Mouse (Mus musculus) hindbrain, embryonic 13.5 days (tissue): ENCODE data around the gene Trim25. TPM values are rescaled to one million over a fixed set of nuclear protein-coding genes. Genes with fewer than 3 reads are reported as not detected.

Experiments
- ATAC-seq: fragments of 200-750 bp; cut with Nextera tagmentation; 2 replicates; pipeline ENCODE4 v1.8.0; 2017; ENCODE audit warnings: moderate TSS enrichment; ENCODE audit not compliant: low FRiP score
- H3K27ac ChIP-seq: fragments of 300-500 bp; sonication (generic); 2 replicates; pipeline ENCODE4 v1.5.1; 2015; ENCODE audit warnings: inconsistent platforms, mild to moderate bottlenecking, moderate library complexity
- H3K27me3 ChIP-seq: fragments of 300-500 bp; sonication (generic); 2 replicates; pipeline ENCODE4 v1.6.1; 2015; ENCODE audit warnings: mild to moderate bottlenecking, inconsistent platforms
- H3K36me3 ChIP-seq: fragments of 300-500 bp; sonication (generic); 2 replicates; pipeline ENCODE4 v1.6.1; 2015; ENCODE audit warnings: mild to moderate bottlenecking, inconsistent platforms
- H3K4me1 ChIP-seq: fragments of 300-500 bp; sonication (generic); replicated peaks from 2 replicates; pipeline ENCODE4 v1.6.1; 2015; ENCODE audit warnings: inconsistent platforms
- H3K4me2 ChIP-seq: fragments of 300-500 bp; sonication (generic); 2 replicates; pipeline ENCODE4 v1.6.1; 2015; ENCODE audit warnings: inconsistent platforms, mild to moderate bottlenecking, moderate library complexity
- H3K4me3 ChIP-seq: fragments of 300-500 bp; sonication (generic); 2 replicates; pipeline ENCODE4 v1.5.1; 2015; ENCODE audit warnings: mild to moderate bottlenecking, inconsistent platforms
- H3K9ac ChIP-seq: fragments of 300-500 bp; sonication (generic); 2 replicates; pipeline ENCODE4 v1.6.1; 2015; ENCODE audit warnings: mild to moderate bottlenecking, inconsistent platforms
- H3K9me3 ChIP-seq: fragments of 300-500 bp; sonication (generic); 2 replicates; pipeline ENCODE4 v1.6.1; 2016; ENCODE audit warnings: inconsistent platforms
- WGBS: fragments of 180-500 bp; shearing (Covaris S2); methylation state at CpG from one replicate; pipeline ENCODE4 v1.1.7; 2015; 5-methylcytosine and 5-hydroxymethylcytosine counted together
- polyA plus RNA-seq: library from polyadenylated mRNA; unstranded; fragments of >200 nt; fragmentation: Nextera tagmentation; extraction: Ambion mirVana; gene quantifications from 2 replicates; pipeline ENCODE4 v1.2.1, GENCODE M21; 2015

The Trim25 gene
- 4.6 and 4.8 TPM in 2 replicates for polyA plus RNA-seq

DNA sequence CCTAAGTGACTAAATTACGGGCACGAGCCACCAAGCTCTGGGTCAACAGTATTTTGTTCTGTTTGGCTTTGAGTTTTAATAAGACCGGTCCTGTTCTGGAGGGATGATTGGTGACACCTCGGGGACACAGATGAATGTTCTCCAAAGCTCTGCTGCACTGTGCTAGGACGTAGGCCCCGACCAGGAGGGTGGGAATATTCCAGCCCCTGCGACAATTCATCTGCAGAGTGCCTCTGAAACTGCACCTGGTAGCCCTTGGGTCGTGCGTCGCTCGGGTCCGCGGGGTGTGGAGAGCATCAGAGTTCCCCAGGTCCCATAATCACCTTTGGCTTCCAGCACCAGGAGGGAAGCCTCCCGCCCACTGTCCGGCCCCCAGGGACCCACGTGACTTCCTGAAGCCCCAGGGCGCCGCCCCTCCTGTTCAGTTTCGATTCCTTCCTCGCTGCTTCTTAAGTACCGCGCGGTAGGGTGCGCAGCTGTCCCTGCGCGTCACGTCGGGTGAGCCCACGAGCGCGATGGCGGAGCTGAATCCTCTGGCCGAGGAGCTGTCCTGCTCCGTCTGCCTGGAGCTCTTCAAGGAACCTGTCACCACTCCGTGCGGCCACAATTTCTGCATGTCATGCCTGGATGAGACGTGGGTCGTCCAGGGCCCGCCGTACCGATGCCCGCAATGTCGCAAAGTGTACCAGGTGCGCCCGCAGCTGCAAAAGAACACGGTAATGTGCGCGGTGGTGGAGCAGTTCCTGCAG is at the start of gene Trim25:
Trim25 (plus strand) TSS at position 403 of the 749 bp plus-strand sequence.
- Histone ChIP-seq H3K4me2 (peak within 1 kb of the TSS; percentile 51), H3K27ac (no peak within 1 kb of the TSS), H3K4me1 (peaks cover 7% of the 10 kb centered on the region; the same call in 1 of the 2 replicates), H3K36me3 (no peaks in the 10 kb centered on the region), H3K9me3 (no peaks in the 10 kb centered on the region), H3K9ac (peak within 1 kb of the TSS; percentile 60), H3K4me3 (peak within 1 kb of the TSS; percentile 40), H3K27me3 (peaks cover 24% of the 10 kb centered on the region)
- ATAC-seq, result peak; percentile 28; the same call in 1 of the 2 replicates
- 2% methylated on average over 48 of the region's 48 CpGs for WGBS

DNA sequence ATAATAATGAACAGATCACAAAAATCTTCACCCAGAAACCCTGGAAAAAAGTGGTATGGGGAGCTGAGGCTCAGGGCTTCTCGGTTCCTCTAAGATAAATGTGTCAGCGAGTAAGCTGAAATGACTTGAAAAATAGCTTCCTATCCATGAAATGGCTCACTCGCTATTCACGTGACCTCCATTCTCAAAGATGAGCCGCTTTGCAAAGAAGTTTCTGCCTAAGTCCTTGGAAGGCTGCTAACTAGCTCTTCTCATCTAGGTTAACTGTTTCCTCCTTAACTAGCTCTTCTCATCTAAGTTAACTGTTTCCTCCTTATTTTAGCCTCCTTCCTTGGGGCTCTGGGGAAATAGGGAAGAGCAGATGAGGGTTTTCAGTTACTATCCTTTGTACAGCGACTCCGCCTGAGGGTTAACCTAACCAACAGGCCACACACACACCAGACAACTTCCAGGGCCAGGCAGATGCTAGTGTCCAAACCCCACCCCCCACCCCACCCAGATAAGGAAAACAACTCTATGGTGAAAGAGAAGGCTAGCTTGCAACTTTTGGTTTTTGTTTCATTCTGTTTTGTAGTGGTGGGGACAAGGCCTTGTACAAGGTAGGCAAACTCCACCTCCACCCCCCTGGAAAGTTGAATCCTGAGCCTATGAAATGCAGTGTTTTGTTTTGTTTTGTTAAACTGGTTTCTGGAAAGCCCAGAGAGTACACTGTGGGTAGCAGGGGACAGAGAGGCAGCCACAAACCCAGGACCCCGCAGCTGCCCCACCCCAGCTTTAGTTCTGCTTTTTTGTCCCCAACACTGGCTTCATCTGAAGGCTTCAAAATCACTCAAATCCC is 49.2 kb upstream of the Trim25 start:
- peaks cover 11% of the 10 kb centered on the region for H3K36me3 ChIP-seq
- ATAC-seq, result no peak
- H3K27me3 ChIP-seq, result no peaks in the 10 kb centered on the region
- no peak overlapping the region for H3K4me3 ChIP-seq
- no peak overlapping the region for H3K4me2 ChIP-seq
- peak overlapping the region; percentile 39; the same call in 1 of the 2 replicates for H3K9ac ChIP-seq
- H3K27ac ChIP-seq, result no peak overlapping the region
- H3K9me3 ChIP-seq, result no peaks in the 10 kb centered on the region
- 88% methylated on average over 8 of the region's 8 CpGs for WGBS
- peaks cover 6% of the 10 kb centered on the region for H3K4me1 ChIP-seq

DNA sequence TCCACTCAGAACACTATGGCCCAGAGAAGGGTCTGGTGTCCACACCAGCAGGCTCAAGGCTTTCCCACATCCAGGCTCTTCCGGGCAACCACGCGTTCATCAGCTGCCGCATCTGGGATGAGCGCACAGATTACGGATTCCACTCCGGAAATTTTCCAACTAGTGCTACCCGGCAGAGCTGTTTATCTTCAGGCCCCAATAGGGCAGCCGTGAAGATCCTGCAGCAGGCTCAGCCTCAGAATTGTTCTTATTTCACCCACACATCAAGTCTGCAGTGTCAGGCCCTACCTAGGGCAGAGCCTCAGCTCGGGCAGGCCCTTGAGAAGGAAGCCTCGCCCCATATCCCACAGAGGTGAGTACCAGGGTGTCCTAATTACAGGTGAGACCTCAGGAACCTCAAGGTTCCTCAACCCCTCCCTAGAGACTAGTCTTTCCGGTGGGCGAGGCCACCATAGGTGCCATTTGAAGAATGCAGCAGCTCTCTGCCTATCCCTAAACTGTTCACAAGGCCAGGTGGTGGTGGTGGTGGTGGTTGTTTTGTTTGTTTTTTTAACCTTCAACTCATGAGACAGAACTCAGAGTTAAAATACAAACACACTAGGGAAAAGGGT is 48.4 kb upstream of the Trim25 start:
- WGBS, result 92% methylated on average over 13 of the region's 13 CpGs
- Histone ChIP-seq H3K36me3 (0 out of 2 replicates have a peak, but pooled peaks cover 5% of the 10 kb centered on the region), H3K4me2 (no peak overlapping the region), H3K4me1 (peaks cover 11% of the 10 kb centered on the region), H3K27ac (no peak overlapping the region), H3K4me3 (no peak overlapping the region), H3K27me3 (no peaks in the 10 kb centered on the region), H3K9me3 (no peaks in the 10 kb centered on the region), H3K9ac (peak overlapping the region; percentile 39; the same call in 1 of the 2 replicates)
- ATAC-seq, result no peak

DNA sequence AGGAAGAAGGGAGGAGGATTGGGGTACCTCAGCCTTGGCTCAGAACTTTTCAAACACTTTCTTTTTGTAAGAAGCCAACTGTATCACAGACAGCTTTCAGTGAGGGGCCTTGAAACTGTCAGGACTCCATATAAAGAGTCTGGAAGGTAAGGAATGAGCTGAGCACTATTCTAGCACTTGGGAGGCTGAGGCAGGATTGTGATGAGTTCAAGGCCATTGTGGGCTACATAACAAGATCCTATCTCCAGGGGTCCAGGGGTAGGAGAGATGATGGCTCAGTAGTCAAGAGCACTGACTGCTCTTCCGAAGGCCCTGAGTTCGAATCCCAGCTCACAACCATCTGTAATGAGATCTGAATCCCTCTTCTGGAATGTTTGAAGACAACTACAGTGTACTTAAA is 47.6 kb upstream of the Trim25 start:
- Histone ChIP-seq H3K9me3 (no peaks in the 10 kb centered on the region), H3K27ac (no peak overlapping the region), H3K9ac (no peak overlapping the region), H3K4me3 (no peak overlapping the region), H3K4me1 (peaks cover 11% of the 10 kb centered on the region), H3K4me2 (no peak overlapping the region), H3K27me3 (no peaks in the 10 kb centered on the region), H3K36me3 (0 out of 2 replicates have a peak, but pooled peaks cover 5% of the 10 kb centered on the region)
- no peak for ATAC-seq
- 97% methylated on average over 2 of the region's 2 CpGs for WGBS

DNA sequence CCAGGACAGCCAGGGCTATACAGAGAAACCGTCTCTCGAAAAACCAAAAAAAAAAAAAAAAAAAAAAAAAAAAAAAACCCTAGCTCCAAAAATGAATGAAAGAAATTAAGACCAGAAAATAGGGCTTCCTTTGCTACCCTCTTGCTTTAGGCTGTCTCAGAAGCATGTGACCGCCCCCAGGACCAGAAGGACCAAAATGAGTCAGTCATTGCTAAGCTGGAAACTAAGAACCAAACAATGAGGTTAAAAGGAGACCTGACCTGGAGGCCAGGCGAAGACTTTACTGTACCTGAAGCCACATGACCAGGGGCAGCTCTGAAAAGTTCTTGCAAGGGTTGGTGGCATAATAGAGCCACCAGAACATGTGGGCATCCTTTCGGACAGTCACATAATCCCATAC is 47.1 kb upstream of the Trim25 start:
- Histone ChIP-seq H3K4me3 (no peak overlapping the region), H3K9ac (no peak overlapping the region), H3K27me3 (no peaks in the 10 kb centered on the region), H3K9me3 (no peaks in the 10 kb centered on the region), H3K4me1 (peaks cover 11% of the 10 kb centered on the region), H3K36me3 (0 out of 2 replicates have a peak, but pooled peaks cover 5% of the 10 kb centered on the region), H3K27ac (no peak overlapping the region), H3K4me2 (no peak overlapping the region)
- no peak for ATAC-seq
- 93% methylated on average over 5 of the region's 5 CpGs for WGBS

DNA sequence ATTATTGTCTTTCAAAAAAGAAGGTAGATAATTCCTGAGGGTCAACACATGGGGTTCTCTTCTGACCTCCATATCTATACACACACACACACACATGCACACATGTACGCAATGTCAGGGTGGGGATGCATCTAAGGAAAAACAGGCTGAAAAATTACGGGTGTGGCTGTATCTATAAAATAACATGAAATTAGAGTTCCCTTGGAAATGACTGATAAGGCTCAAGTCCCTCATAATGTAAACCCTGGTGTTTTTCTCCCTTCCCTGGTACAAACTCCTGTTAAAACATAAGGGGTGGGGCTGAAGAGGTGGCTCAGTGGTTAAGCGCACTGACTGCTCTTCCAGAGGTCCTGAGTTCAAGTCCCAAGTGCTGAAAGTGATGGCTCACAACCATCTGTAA is 45.6 kb upstream of the Trim25 start:
- Histone ChIP-seq H3K4me1 (peaks cover 11% of the 10 kb centered on the region), H3K9me3 (no peaks in the 10 kb centered on the region), H3K27ac (no peak overlapping the region), H3K9ac (no peak overlapping the region), H3K4me2 (no peak overlapping the region), H3K27me3 (no peaks in the 10 kb centered on the region), H3K4me3 (no peak overlapping the region), H3K36me3 (0 out of 2 replicates have a peak, but pooled peaks cover 5% of the 10 kb centered on the region)
- no peak for ATAC-seq
- 93% methylated on average over 3 of the region's 3 CpGs for WGBS

DNA sequence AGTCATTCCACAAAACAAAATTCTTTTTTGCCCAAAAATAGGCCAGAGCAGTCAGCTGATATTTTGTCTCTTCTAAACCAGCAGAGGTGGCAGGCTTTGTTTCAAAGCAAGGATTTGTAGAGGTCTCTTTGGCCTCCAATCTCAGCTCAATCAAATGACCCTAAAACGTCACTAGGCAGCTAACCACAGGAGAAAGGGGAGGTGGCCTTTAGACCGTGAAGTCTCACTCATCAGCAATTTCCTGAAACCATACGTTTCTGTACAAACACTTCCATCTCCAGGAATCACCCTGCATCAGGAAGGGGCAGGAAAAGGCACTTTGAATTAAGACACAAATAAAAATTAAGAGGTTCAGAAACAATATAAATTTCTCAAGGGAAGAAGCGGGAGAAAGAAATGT is 44.4 kb upstream of the Trim25 start:
- no peaks in the 10 kb centered on the region for H3K27me3 ChIP-seq
- peaks cover 11% of the 10 kb centered on the region for H3K4me1 ChIP-seq
- H3K4me3 ChIP-seq, result peak overlapping the region; percentile 52
- no peaks in the 10 kb centered on the region for H3K9me3 ChIP-seq
- H3K4me2 ChIP-seq, result peak overlapping the region; percentile 61
- 0 out of 2 replicates have a peak, but pooled peaks cover 2% of the 10 kb centered on the region for H3K36me3 ChIP-seq
- H3K27ac ChIP-seq, result peak overlapping the region; percentile 45; the same call in 1 of the 2 replicates
- peak overlapping the region; percentile 68 for H3K9ac ChIP-seq
- ATAC-seq, result 0 out of 2 replicates have a peak, but pooled peaks have one; percentile 57
- 0% methylated on average over 4 of the region's 4 CpGs for WGBS

DNA sequence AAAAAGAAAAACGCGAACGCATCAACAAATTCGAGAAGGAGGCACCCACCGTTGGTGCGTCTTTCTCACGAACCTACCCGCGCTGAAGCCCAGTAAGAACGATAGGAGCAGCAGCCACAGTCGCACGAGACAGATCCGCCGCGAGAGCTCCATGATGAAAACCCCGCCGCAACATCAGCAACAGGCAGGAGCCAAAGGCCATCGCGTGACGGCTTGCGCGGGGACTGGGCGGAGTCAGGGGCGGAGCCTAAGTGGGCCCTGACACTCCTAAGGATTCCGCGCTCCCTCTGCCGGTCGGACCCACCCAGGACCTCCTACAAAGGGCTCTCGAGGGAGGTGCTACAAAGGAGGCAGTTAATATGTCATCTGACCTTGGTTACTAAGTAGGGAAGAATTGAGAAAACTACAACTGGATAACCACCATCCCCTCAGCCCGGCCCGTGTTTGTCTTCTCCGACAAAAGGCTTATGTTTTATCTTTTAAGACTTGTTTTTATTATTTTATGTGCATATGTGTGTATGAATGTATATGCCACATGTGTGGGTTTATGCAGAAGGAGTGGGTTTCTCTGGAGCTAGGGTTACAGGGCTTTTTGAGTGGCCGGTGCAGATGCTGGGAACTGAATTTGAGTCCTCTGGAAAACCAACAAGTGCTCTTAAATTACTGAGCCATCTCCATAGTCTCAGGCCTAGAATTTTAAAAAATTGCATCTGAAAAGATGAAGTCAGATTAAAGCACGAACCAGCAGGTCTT is 43.8 kb upstream of the Trim25 start, which contains the start of gene Scpep1:
Scpep1 (minus strand) TSS at position 249 of the 753 bp plus-strand sequence.
- no peaks in the 10 kb centered on the region for H3K27me3 ChIP-seq
- H3K4me2 ChIP-seq, result peak within 1 kb of the TSS; percentile 61
- H3K9ac ChIP-seq, result peak within 1 kb of the TSS; percentile 68
- H3K4me3 ChIP-seq, result peak within 1 kb of the TSS; percentile 52
- H3K27ac ChIP-seq, result peak within 1 kb of the TSS; percentile 58; the same call in 1 of the 2 replicates
- WGBS, result 5% methylated on average over 34 of the region's 34 CpGs
- H3K9me3 ChIP-seq, result no peaks in the 10 kb centered on the region
- peak; percentile 95 for ATAC-seq
- H3K4me1 ChIP-seq, result peaks cover 11% of the 10 kb centered on the region
- 0 out of 2 replicates have a peak, but pooled peaks cover 2% of the 10 kb centered on the region for H3K36me3 ChIP-seq

DNA sequence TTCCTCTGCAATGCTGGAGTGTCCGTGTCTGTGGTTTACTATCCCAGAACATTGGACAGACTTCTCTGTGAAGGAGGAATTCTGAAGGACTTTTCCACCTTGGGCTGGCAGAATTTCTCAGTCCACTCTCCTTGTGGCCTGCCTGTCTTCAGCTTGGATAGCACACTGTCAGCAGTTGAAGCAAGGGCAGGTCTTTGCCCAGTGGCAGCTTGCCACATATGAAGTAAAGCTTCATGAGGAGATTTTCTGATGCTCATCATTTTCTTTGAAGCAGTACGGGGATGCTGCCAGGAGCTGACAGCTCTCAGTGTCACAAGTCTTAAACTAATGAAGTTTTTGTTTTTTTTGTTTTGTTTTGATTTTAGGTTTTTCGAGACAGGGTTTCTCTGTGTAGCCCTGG is 40.3 kb upstream of the Trim25 start:
- no peak overlapping the region for H3K27ac ChIP-seq
- no peaks in the 10 kb centered on the region for H3K27me3 ChIP-seq
- H3K4me3 ChIP-seq, result no peak overlapping the region
- no peak overlapping the region for H3K9ac ChIP-seq
- no peak for ATAC-seq
- no peaks in the 10 kb centered on the region for H3K9me3 ChIP-seq
- H3K36me3 ChIP-seq, result no peaks in the 10 kb centered on the region
- 82% methylated on average over 3 of the region's 3 CpGs for WGBS
- no peak overlapping the region for H3K4me2 ChIP-seq
- peaks cover 11% of the 10 kb centered on the region for H3K4me1 ChIP-seq

DNA sequence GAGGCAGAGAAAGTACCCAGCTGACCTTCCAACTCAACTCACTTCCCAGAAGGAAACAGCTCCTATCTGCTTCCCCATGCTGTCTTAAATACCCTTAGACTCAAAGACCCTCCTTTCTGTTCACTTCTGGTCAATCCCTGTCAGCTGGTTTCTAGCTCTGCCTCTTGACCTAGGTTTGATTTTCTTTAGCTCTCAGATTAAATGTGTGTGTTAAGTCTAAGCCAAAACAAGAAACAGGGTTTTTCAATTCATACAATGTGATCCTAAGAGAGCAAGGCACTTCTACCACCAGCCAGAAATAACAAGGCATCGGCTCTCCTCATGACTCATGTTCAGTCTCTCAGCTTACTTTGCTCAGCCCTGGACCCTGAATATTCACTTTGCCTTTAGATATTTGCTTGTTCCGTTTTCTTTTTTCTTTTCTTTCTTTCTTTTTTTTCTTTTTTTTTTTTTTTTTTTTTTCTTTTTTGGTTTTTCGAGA is 32.3 kb upstream of the Trim25 start, which contains the start of gene Elobl:
Elobl (minus strand) TSS at position 51 of the 481 bp plus-strand sequence.
- Histone ChIP-seq H3K36me3 (no peaks in the 10 kb centered on the region), H3K27ac (no peak within 1 kb of the TSS), H3K4me1 (no peaks in the 10 kb centered on the region), H3K9ac (no peak within 1 kb of the TSS), H3K4me2 (no peak within 1 kb of the TSS), H3K4me3 (no peak within 1 kb of the TSS), H3K9me3 (no peaks in the 10 kb centered on the region), H3K27me3 (peaks cover 3% of the 10 kb centered on the region; the same call in 1 of the 2 replicates)
- ATAC-seq, result no peak
- 89% methylated on average over 2 of the region's 3 CpGs for WGBS

DNA sequence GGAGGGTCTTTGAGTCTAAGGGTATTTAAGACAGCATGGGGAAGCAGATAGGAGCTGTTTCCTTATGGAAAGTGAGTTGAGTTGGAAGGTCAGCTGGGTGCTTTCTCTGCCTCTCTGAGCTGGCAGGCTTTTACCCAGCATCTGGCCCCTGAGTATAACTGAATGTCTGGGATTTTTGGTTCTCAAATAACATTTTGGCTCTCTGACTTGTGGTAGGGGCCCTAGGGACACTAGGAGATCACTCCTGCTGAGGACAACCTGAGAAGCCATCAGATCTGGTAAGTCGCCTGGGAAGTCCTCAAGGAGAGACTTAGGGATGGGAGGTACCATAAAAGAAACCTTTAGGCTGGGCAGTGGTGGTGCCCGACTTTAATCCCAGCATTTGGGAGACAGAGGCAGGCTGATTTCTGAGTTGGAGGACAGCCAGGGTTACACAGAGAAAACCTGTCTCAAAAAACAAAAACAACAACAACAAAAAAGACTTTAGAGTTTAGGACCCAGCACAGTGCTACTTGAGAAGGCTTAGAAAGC is 28.9 kb upstream of the Trim25 start, which contains the start of gene Coil:
Coil (plus strand) TSS at position 51 of the 531 bp plus-strand sequence.
- Histone ChIP-seq H3K4me2 (no peak within 1 kb of the TSS), H3K36me3 (no peaks in the 10 kb centered on the region), H3K27me3 (peaks cover 3% of the 10 kb centered on the region; the same call in 1 of the 2 replicates), H3K9me3 (no peaks in the 10 kb centered on the region), H3K4me3 (no peak within 1 kb of the TSS), H3K4me1 (peaks cover 10% of the 10 kb centered on the region), H3K27ac (no peak within 1 kb of the TSS), H3K9ac (no peak within 1 kb of the TSS)
- ATAC-seq, result no peak
- 38% methylated on average over 2 of the region's 2 CpGs for WGBS
